Mouse (Mus musculus) stomach, postnatal 0 days (tissue): ENCODE measurements around the gene Gm49673.
"Not testable (repeated sequence)": the region's sequence is repeated elsewhere in the genome, so short reads cannot be mapped to it uniquely, and the experiment has no call there.

Source experiments
- CTCF ChIP-seq: IDR thresholded peaks from 2 replicates; pipeline ENCODE4 v1.5.1; 2016; ENCODE audit warnings: antibody characterized with exemption, low read depth, mild to moderate bottlenecking, moderate library complexity
- EP300 ChIP-seq: optimal IDR thresholded peaks from 2 replicates; pipeline ENCODE3; 2016; ENCODE audit warnings: antibody characterized with exemption

GRCm38 (mm10) chr17:8129578-8129977, 18.0 kb downstream of the Gm49673 start:
- TF ChIP-seq CTCF, EP300: not testable (repeated sequence)
